Mouse (Mus musculus): ENCODE measurements around the gene Plekhh3. TPM values are rescaled to one million over a fixed set of nuclear protein-coding genes. Genes with fewer than 3 reads are reported as not detected.

Plekhh3 gene
- polyA plus RNA-seq, 1 experiment from 2014 or later, result 6.2 TPM

GRCm38 (mm10) chr11:101170354-101170810, 769 bp downstream of the Plekhh3 start, which contains the start of gene Cntnap1:
Gene Cntnap1 (plus strand): TSS chr11:101170523.
- under 1% methylated on average over 35 of the region's 35 CpGs for WGBS (ENCODE audit: insufficient replicate concordance)

GRCm38 (mm10) chr11:101169301-101170107, 1.6 kb downstream of the Plekhh3 start:
- Histone ChIP-seq H3K27ac (ENCODE audit: low read depth, low read length) (no peak overlapping the region), H3K4me1 (ENCODE audit: control insufficient read depth, insufficient read depth, low read length) (peaks cover 54% of the 10 kb centered on the region)
- WGBS (ENCODE audit: insufficient replicate concordance), result 12% methylated on average over 17 of the region's 17 CpGs

More at GRCm38 (mm10) chr11:101170354-101170810, 769 bp downstream of the Plekhh3 start, which contains the start of gene Cntnap1:
- Histone ChIP-seq H3K36me3 (ENCODE audit: control insufficient read depth, insufficient read depth, low read length) (peaks cover 3% of the 10 kb centered on the region; the same call in 1 of the 2 replicates), H3K9ac (ENCODE audit: low read depth, low read length) (peak within 1 kb of the TSS; percentile 73), H3K27me3 (ENCODE audit: control insufficient read depth, insufficient read depth, low read length) (peaks cover 53% of the 10 kb centered on the region), H3K27ac (ENCODE audit: low read depth, low read length) (peak within 1 kb of the TSS; percentile 82), H3K4me3 (ENCODE audit: low read depth, low read length) (peak within 1 kb of the TSS; percentile 71), H3K4me1 (ENCODE audit: control insufficient read depth, insufficient read depth, low read length) (peaks cover 50% of the 10 kb centered on the region), H3K9me3 (replicated peaks; ENCODE audit: control insufficient read depth, low read length) (no peaks in the 10 kb centered on the region), H3K4me2 (peak within 1 kb of the TSS; percentile 97)
- ATAC-seq (replicated peaks; ENCODE audit: insufficient number of reproducible peaks, low FRiP score, low TSS enrichment), result no peak

GRCm38 (mm10) chr11:101168301-101168980, 2.7 kb downstream of the Plekhh3 start:
- no peak overlapping the region for H3K27ac ChIP-seq (ENCODE audit: low read depth, low read length)
- H3K4me3 ChIP-seq (ENCODE audit: low read depth, low read length), result no peak overlapping the region
- WGBS (ENCODE audit: insufficient replicate concordance), result 69% methylated on average over 18 of the region's 18 CpGs
- H3K27me3 ChIP-seq (ENCODE audit: control insufficient read depth, insufficient read depth, low read length), result peaks cover 62% of the 10 kb centered on the region
- no peaks in the 10 kb centered on the region for H3K9me3 ChIP-seq (replicated peaks; ENCODE audit: control insufficient read depth, low read length)
- H3K9ac ChIP-seq (ENCODE audit: low read depth, low read length), result no peak overlapping the region
- H3K36me3 ChIP-seq (ENCODE audit: control insufficient read depth, insufficient read depth, low read length), result peaks cover 3% of the 10 kb centered on the region; the same call in 1 of the 2 replicates
- H3K4me2 ChIP-seq, result peak overlapping the region; percentile 1; the same call in 1 of the 2 replicates
- ATAC-seq (replicated peaks; ENCODE audit: insufficient number of reproducible peaks, low FRiP score, low TSS enrichment), result no peak
- peaks cover 49% of the 10 kb centered on the region for H3K4me1 ChIP-seq (ENCODE audit: control insufficient read depth, insufficient read depth, low read length)

More at GRCm38 (mm10) chr11:101169301-101170107, 1.6 kb downstream of the Plekhh3 start:
- Histone ChIP-seq H3K36me3 (ENCODE audit: control insufficient read depth, insufficient read depth, low read length) (peaks cover 3% of the 10 kb centered on the region; the same call in 1 of the 2 replicates), H3K27me3 (ENCODE audit: control insufficient read depth, insufficient read depth, low read length) (peaks cover 56% of the 10 kb centered on the region), H3K4me3 (ENCODE audit: low read depth, low read length) (peak overlapping the region; percentile 71), H3K9me3 (replicated peaks; ENCODE audit: control insufficient read depth, low read length) (no peaks in the 10 kb centered on the region), H3K9ac (ENCODE audit: low read depth, low read length) (peak overlapping the region; percentile 73), H3K4me2 (peak overlapping the region; percentile 97)
- ATAC-seq (replicated peaks; ENCODE audit: insufficient number of reproducible peaks, low FRiP score, low TSS enrichment), result no peak

GRCm38 (mm10) chr11:101167963-101168300, 3.2 kb downstream of the Plekhh3 start:
- Histone ChIP-seq H3K36me3 (ENCODE audit: control insufficient read depth, insufficient read depth, low read length) (peaks cover 3% of the 10 kb centered on the region; the same call in 1 of the 2 replicates), H3K27me3 (ENCODE audit: control insufficient read depth, insufficient read depth, low read length) (peaks cover 68% of the 10 kb centered on the region)
- 51% methylated on average over 8 of the region's 8 CpGs for WGBS (ENCODE audit: insufficient replicate concordance)

GRCm38 (mm10) chr11:101167211-101167962, 3.8 kb downstream of the Plekhh3 start:
- peaks cover 3% of the 10 kb centered on the region; the same call in 1 of the 2 replicates for H3K36me3 ChIP-seq (ENCODE audit: control insufficient read depth, insufficient read depth, low read length)
- H3K9ac ChIP-seq (ENCODE audit: low read depth, low read length), result no peak overlapping the region
- no peak overlapping the region for H3K27ac ChIP-seq (ENCODE audit: low read depth, low read length)
- H3K4me3 ChIP-seq (ENCODE audit: low read depth, low read length), result no peak overlapping the region
- WGBS (ENCODE audit: insufficient replicate concordance), result 51% methylated on average over 19 of the region's 19 CpGs
- peaks cover 71% of the 10 kb centered on the region for H3K27me3 ChIP-seq (ENCODE audit: control insufficient read depth, insufficient read depth, low read length)
- no peak for ATAC-seq (replicated peaks; ENCODE audit: insufficient number of reproducible peaks, low FRiP score, low TSS enrichment)
- no peaks in the 10 kb centered on the region for H3K9me3 ChIP-seq (replicated peaks; ENCODE audit: control insufficient read depth, low read length)
- peaks cover 43% of the 10 kb centered on the region for H3K4me1 ChIP-seq (ENCODE audit: control insufficient read depth, insufficient read depth, low read length)
- H3K4me2 ChIP-seq, result 0 out of 2 replicates have a peak overlapping the region, but pooled peaks have one; percentile 14

More at GRCm38 (mm10) chr11:101167963-101168300, 3.2 kb downstream of the Plekhh3 start:
- Histone ChIP-seq H3K4me3 (ENCODE audit: low read depth, low read length) (no peak overlapping the region), H3K4me1 (ENCODE audit: control insufficient read depth, insufficient read depth, low read length) (peaks cover 45% of the 10 kb centered on the region), H3K9ac (ENCODE audit: low read depth, low read length) (no peak overlapping the region), H3K9me3 (replicated peaks; ENCODE audit: control insufficient read depth, low read length) (no peaks in the 10 kb centered on the region), H3K4me2 (no peak overlapping the region), H3K27ac (ENCODE audit: low read depth, low read length) (no peak overlapping the region)
- no peak for ATAC-seq (replicated peaks; ENCODE audit: insufficient number of reproducible peaks, low FRiP score, low TSS enrichment)

- H3K36me3 ChIP-seq (ENCODE audit: control insufficient read depth, insufficient read depth, low read length), result peaks cover 3% of the 10 kb centered on the region; the same call in 1 of the 2 replicates
- ATAC-seq (replicated peaks; ENCODE audit: insufficient number of reproducible peaks, low FRiP score, low TSS enrichment), result no peak
- no peaks in the 10 kb centered on the region for H3K9me3 ChIP-seq (replicated peaks; ENCODE audit: control insufficient read depth, low read length)
- H3K4me3 ChIP-seq (ENCODE audit: low read depth, low read length), result no peak overlapping the region
- H3K4me2 ChIP-seq, result no peak overlapping the region
- no peak overlapping the region for H3K27ac ChIP-seq (ENCODE audit: low read depth, low read length)
- peaks cover 37% of the 10 kb centered on the region for H3K4me1 ChIP-seq (ENCODE audit: control insufficient read depth, insufficient read depth, low read length)
- peaks cover 71% of the 10 kb centered on the region for H3K27me3 ChIP-seq (ENCODE audit: control insufficient read depth, insufficient read depth, low read length)
- 62% methylated on average over 14 of the region's 14 CpGs for WGBS (ENCODE audit: insufficient replicate concordance)
- H3K9ac ChIP-seq (ENCODE audit: low read depth, low read length), result no peak overlapping the region
Observed at GRCm38 (mm10) chr11:101166357-101166756, 4.8 kb downstream of the Plekhh3 start.

GRCm38 (mm10) chr11:101164677-101165580, 6.2 kb downstream of the Plekhh3 start:
- Histone ChIP-seq H3K36me3 (ENCODE audit: control insufficient read depth, insufficient read depth, low read length) (peaks cover 3% of the 10 kb centered on the region; the same call in 1 of the 2 replicates), H3K9ac (ENCODE audit: low read depth, low read length) (no peak overlapping the region), H3K4me2 (peak overlapping the region; percentile 75), H3K9me3 (replicated peaks; ENCODE audit: control insufficient read depth, low read length) (no peaks in the 10 kb centered on the region), H3K27me3 (ENCODE audit: control insufficient read depth, insufficient read depth, low read length) (peaks cover 68% of the 10 kb centered on the region), H3K4me1 (ENCODE audit: control insufficient read depth, insufficient read depth, low read length) (peaks cover 31% of the 10 kb centered on the region), H3K4me3 (ENCODE audit: low read depth, low read length) (peak overlapping the region; percentile 39), H3K27ac (ENCODE audit: low read depth, low read length) (no peak overlapping the region)
- 18% methylated on average over 35 of the region's 35 CpGs for WGBS (ENCODE audit: insufficient replicate concordance)
- ATAC-seq (replicated peaks; ENCODE audit: insufficient number of reproducible peaks, low FRiP score, low TSS enrichment), result no peak

Measured in heart, embryonic 11.5 days (tissue).